Mouse (Mus musculus) thymus, adult 2 months (tissue): ENCODE data around the gene Lfng.

Source experiments
- CTCF ChIP-seq: fragments of 200-500 bp; IDR thresholded peaks from 2 replicates; pipeline ENCODE4 v1.5.1; 2012; ENCODE audit warnings: mild to moderate bottlenecking, control low read depth, low read length, moderate library complexity, borderline replicate concordance; ENCODE audit not compliant: control insufficient read depth, poor library complexity, insufficient read depth; ENCODE audit errors: extremely low read depth
- POLR2A ChIP-seq: fragments of 200-500 bp; IDR thresholded peaks from 2 replicates; pipeline ENCODE4 v1.6.1; 2012; ENCODE audit warnings: mild to moderate bottlenecking, low read length, control low read depth, moderate library complexity; ENCODE audit not compliant: control insufficient read depth, poor library complexity, insufficient read depth; ENCODE audit errors: extremely low read depth

- TF ChIP-seq POLR2A (no peak), CTCF (no peak)
Measured at GRCm38 (mm10) chr5:140649881-140650414, 42.8 kb downstream of the Lfng start.
